Mouse (Mus musculus) lung, postnatal 0 days (tissue): ENCODE data around the gene Aldoc. TPM values are rescaled to one million over a fixed set of nuclear protein-coding genes. Genes with fewer than 3 reads are reported as not detected.

Source experiments
- ATAC-seq: fragments of 200-750 bp; cut with Nextera tagmentation; 2 replicates; pipeline ENCODE4 v1.8.0; 2017; ENCODE audit warnings: moderate library complexity
- DNase-seq: peaks from one replicate; pipeline ENCODE4 v3.0.0-alpha.2; 2016; ENCODE audit warnings: low spot score
- H3K27ac ChIP-seq: fragments of 300-500 bp; sonication (generic); 2 replicates; pipeline ENCODE4 v1.5.1; 2014; ENCODE audit warnings: antibody characterized with exemption, mild to moderate bottlenecking, low read length, mixed read lengths
- H3K27me3 ChIP-seq: fragments of 300-500 bp; sonication (generic); replicated peaks from 2 replicates; pipeline ENCODE4 v1.6.1; 2014; ENCODE audit warnings: low read length, mixed read lengths; ENCODE audit not compliant: insufficient read depth
- H3K36me3 ChIP-seq: fragments of 300-500 bp; sonication (generic); 2 replicates; pipeline ENCODE4 v1.6.1; 2014; ENCODE audit warnings: low read length, mixed read lengths; ENCODE audit not compliant: insufficient read depth
- H3K4me1 ChIP-seq: fragments of 300-500 bp; sonication (generic); 2 replicates; pipeline ENCODE4 v1.6.1; 2014; ENCODE audit warnings: antibody characterized with exemption, low read depth, low read length, mixed read lengths; ENCODE audit not compliant: insufficient read depth
- H3K4me2 ChIP-seq: fragments of 300-500 bp; sonication (generic); replicated peaks from 2 replicates; pipeline ENCODE4 v1.6.1; 2014; ENCODE audit warnings: low read depth, mild to moderate bottlenecking, low read length, moderate library complexity, mixed read lengths
- H3K4me3 ChIP-seq: fragments of 300-500 bp; sonication (generic); 2 replicates; pipeline ENCODE4 v1.5.1; 2014; ENCODE audit warnings: low read depth, low read length
- H3K9ac ChIP-seq: fragments of 300-500 bp; sonication (generic); replicated peaks from 2 replicates; pipeline ENCODE4 v1.6.1; 2014; ENCODE audit warnings: low read depth, mild to moderate bottlenecking
- H3K9me3 ChIP-seq: fragments of 300-500 bp; sonication (generic); 2 replicates; pipeline ENCODE4 v1.6.1; 2016; ENCODE audit warnings: low read length, mixed read lengths
- CTCF ChIP-seq: IDR thresholded peaks from 2 replicates; pipeline ENCODE4 v1.5.1; 2016; ENCODE audit warnings: antibody characterized with exemption, mild to moderate bottlenecking
- EP300 ChIP-seq: IDR thresholded peaks from 2 replicates; pipeline ENCODE4 v1.6.1; 2016; ENCODE audit warnings: antibody characterized with exemption, mild to moderate bottlenecking, control low read depth
- WGBS: fragments of 180-500 bp; shearing (Covaris S2); extraction: QIAGEN DNeasy Blood & Tissue Kit; methylation state at CpG from one replicate; pipeline ENCODE4 v1.1.7; 2014; 5-methylcytosine and 5-hydroxymethylcytosine counted together
- polyA plus RNA-seq: library from polyadenylated mRNA; unstranded; fragments of >200 nt; fragmentation: Nextera tagmentation; extraction: Ambion mirVana; gene quantifications from 2 replicates; pipeline ENCODE4 v1.2.1, GENCODE M21; 2015

Gene Aldoc
- polyA plus RNA-seq, 1 experiment from 2014 or later = 12.7 TPM

GRCm38 (mm10) chr11:78355471-78356238 is 32.9 kb downstream of the Aldoc start:
- ATAC-seq (no peak), DNase-seq (peak; percentile 69)
- 32% methylated on average over 4 of the region's 4 CpGs for WGBS
- Histone ChIP-seq H3K4me1 (no peaks in the 10 kb centered on the region; the same call in 1 of the 2 replicates), H3K4me3 (no peak overlapping the region), H3K4me2 (no peak overlapping the region), H3K36me3 (no peaks in the 10 kb centered on the region), H3K9ac (no peak overlapping the region), H3K9me3 (no peaks in the 10 kb centered on the region), H3K27ac (no peak overlapping the region), H3K27me3 (no peaks in the 10 kb centered on the region)
- TF ChIP-seq EP300 (no peak), CTCF (peak; percentile 84)

GRCm38 (mm10) chr11:78358330-78359007 is 35.7 kb downstream of the Aldoc start:
- WGBS = 18% methylated on average over 22 of the region's 22 CpGs
- H3K27ac ChIP-seq = no peak overlapping the region
- no peak overlapping the region for H3K4me3 ChIP-seq
- H3K9ac ChIP-seq = no peak overlapping the region
- ATAC-seq (no peak), DNase-seq (peak; percentile 56)
- no peaks in the 10 kb centered on the region for H3K4me1 ChIP-seq
- H3K9me3 ChIP-seq = no peaks in the 10 kb centered on the region
- H3K36me3 ChIP-seq = no peaks in the 10 kb centered on the region
- H3K27me3 ChIP-seq = no peaks in the 10 kb centered on the region
- H3K4me2 ChIP-seq = no peak overlapping the region
- TF ChIP-seq EP300 = no peak
- TF ChIP-seq CTCF = peak; percentile 74

GRCm38 (mm10) chr11:78360125-78360788 is 37.5 kb downstream of the Aldoc start:
- WGBS = 7% methylated on average over 13 of the region's 13 CpGs
- H3K4me2 ChIP-seq = peak overlapping the region; percentile 58
- no peaks in the 10 kb centered on the region for H3K4me1 ChIP-seq
- H3K27me3 ChIP-seq = no peaks in the 10 kb centered on the region
- TF ChIP-seq CTCF (peak; percentile 83), EP300 (no peak)
- DNase-seq = peak; percentile 91
- H3K4me3 ChIP-seq = peak overlapping the region; percentile 27; the same call in 1 of the 2 replicates
- ATAC-seq = peak; percentile 80
- no peaks in the 10 kb centered on the region for H3K9me3 ChIP-seq
- no peaks in the 10 kb centered on the region for H3K36me3 ChIP-seq
- no peak overlapping the region for H3K9ac ChIP-seq
- H3K27ac ChIP-seq = no peak overlapping the region

GRCm38 (mm10) chr11:78360789-78361131 is 38.0 kb downstream of the Aldoc start:
- H3K9ac ChIP-seq = no peak overlapping the region
- no peak for ATAC-seq
- WGBS = 43% methylated on average over 2 of the region's 2 CpGs
- H3K9me3 ChIP-seq = no peaks in the 10 kb centered on the region
- no peak overlapping the region for H3K4me3 ChIP-seq
- no peaks in the 10 kb centered on the region for H3K27me3 ChIP-seq
- DNase-seq = no peak
- H3K36me3 ChIP-seq = no peaks in the 10 kb centered on the region
- TF ChIP-seq CTCF = no peak
- no peak for TF ChIP-seq EP300
- H3K4me1 ChIP-seq = no peaks in the 10 kb centered on the region
- H3K27ac ChIP-seq = no peak overlapping the region
- H3K4me2 ChIP-seq = no peak overlapping the region

- H3K4me2 ChIP-seq = no peak overlapping the region
- no peaks in the 10 kb centered on the region for H3K9me3 ChIP-seq
- no peak overlapping the region for H3K9ac ChIP-seq
- no peaks in the 10 kb centered on the region for H3K4me1 ChIP-seq
- no peaks in the 10 kb centered on the region for H3K36me3 ChIP-seq
- WGBS = 73% methylated on average over 12 of the region's 13 CpGs
- H3K4me3 ChIP-seq = no peak overlapping the region
- no peaks in the 10 kb centered on the region for H3K27me3 ChIP-seq
- no peak for ATAC-seq
- DNase-seq = no peak
- TF ChIP-seq EP300 = no peak
- TF ChIP-seq CTCF = no peak
- H3K27ac ChIP-seq = no peak overlapping the region
Measured at GRCm38 (mm10) chr11:78363309-78364007, 40.7 kb downstream of the Aldoc start.

GRCm38 (mm10) chr11:78364103-78364502 is 41.3 kb downstream of the Aldoc start:
- WGBS = 13% methylated on average over 8 of the region's 8 CpGs
- TF ChIP-seq CTCF (no peak), EP300 (no peak)
- H3K4me2 ChIP-seq = no peak overlapping the region
- ATAC-seq (0 out of 2 replicates have a peak, but pooled peaks have one; percentile 9), DNase-seq (peak; percentile 45)
- H3K9me3 ChIP-seq = no peaks in the 10 kb centered on the region
- no peaks in the 10 kb centered on the region for H3K36me3 ChIP-seq
- H3K27ac ChIP-seq = no peak overlapping the region
- H3K4me1 ChIP-seq = no peaks in the 10 kb centered on the region
- no peak overlapping the region for H3K9ac ChIP-seq
- H3K27me3 ChIP-seq = no peaks in the 10 kb centered on the region
- H3K4me3 ChIP-seq = no peak overlapping the region
